Mouse (Mus musculus) embryo, embryonic 10.5 days (tissue): ENCODE measurements at regions not wholly inside any gene's neighbourhood (a gene's known extent, or its start where the extent isn't known, plus 50 kb on each side); places are given as distances from the start of the nearest gene placed in this dataset.
A peak's percentile ranks its signal among the peaks of the same experiment; 100 is the strongest.

ENCODE experiments used
- DNase-seq: peaks from one replicate; pipeline ENCODE4 v3.0.0-alpha.2; 2015; ENCODE audit warnings: low spot score

GRCm38 (mm10) chr9:101551256-101551655 is 299.7 kb upstream of the Ppp2r3a start:
- DNase-seq: no peak

GRCm38 (mm10) chr9:101546213-101546832 is 294.7 kb upstream of the Ppp2r3a start:
- peak; percentile 63 for DNase-seq

GRCm38 (mm10) chr9:101518137-101518536 is 266.5 kb upstream of the Ppp2r3a start:
- DNase-seq: no peak

GRCm38 (mm10) chr9:101510807-101511206 is 259.2 kb upstream of the Ppp2r3a start:
- no peak for DNase-seq

DNA sequence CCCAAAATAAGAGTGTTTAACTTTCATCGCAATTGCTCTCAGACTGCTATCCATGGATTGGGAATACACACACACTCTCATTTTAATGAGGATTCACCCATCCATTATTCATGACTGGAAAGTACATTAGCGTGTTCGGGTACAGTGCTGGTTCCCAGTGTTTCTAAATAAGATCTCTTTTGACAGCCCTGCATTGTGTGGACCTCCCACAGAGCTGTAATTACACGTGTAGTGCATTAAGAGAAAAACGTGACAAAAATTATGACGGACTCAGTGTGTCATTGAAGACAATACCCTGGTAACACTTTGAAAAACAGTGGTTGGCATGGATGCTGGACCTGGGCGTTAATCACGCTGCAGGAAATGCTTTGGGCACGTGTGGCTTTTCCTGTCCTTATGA is 257.6 kb upstream of the Ppp2r3a start:
- no peak for DNase-seq

GRCm38 (mm10) chr9:101507023-101507690 is 255.6 kb upstream of the Ppp2r3a start:
- no peak for DNase-seq

GRCm38 (mm10) chr9:101501706-101502465 is 250.3 kb upstream of the Ppp2r3a start:
- no peak for DNase-seq

DNA sequence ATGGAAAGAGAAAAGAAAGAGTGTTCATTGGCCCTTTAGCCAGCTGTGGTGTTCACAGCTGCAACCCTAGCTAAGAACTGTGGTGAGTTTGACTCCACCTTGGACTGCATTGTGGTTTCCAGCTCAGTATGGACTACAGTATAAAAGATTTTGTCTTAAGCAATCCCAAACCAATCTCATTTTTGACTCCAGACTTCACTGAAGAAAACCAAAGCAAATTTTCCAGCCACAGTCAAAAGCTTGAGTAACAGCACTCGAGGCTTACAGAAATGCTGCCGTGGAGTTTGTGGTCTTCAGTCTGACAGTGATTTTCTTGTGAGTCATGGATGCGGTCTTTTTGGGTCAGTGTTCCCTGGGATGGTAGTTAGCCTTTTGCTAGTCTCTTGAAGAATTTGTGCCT is 249.4 kb upstream of the Ppp2r3a start:
- no peak for DNase-seq

GRCm38 (mm10) chr9:101498721-101499120 is 247.1 kb upstream of the Ppp2r3a start:
- DNase-seq: no peak

GRCm38 (mm10) chr9:101495768-101496167 is 244.2 kb upstream of the Ppp2r3a start:
- DNase-seq: no peak

DNA sequence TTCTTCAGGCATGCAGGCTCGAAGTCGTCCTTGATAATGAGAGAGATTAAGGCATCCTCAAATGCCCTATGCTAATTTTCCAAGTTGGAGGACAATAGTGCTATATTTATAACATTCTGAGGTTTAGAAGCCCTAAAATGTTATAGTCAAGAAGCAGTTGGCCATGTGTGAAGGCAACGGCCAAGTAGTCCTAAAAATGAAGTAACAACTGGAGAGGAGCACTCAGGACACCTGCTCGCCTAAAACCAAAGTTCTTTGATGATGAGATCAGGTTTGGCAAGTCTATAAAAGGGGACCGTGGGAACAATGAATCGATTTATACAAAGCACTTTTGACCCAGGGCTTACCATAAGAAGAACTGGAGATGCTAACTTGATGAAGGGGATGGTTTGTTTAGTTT is 237.4 kb upstream of the Ppp2r3a start:
- DNase-seq: no peak

GRCm38 (mm10) chr9:101476223-101476622 is 224.6 kb upstream of the Ppp2r3a start:
- no peak for DNase-seq

DNA sequence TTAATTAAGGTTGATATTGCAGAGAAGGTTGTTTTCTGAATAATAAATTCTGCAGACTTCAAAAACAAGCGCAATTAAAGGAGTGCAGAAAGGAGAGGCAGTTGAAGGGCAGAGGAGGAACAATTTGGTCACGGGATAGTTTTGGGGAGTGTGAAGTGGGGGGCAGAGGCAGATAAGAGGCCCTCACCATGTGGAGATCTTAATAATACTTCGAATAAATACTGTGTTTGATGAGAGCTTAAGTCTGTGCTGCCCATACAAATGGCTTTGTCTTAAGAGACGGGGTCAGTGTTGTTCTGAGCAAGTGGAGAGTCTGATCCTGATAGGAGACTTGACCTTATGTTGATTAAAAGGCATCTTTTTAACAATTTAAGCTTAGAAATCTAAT is 221.5 kb upstream of the Ppp2r3a start:
- no peak for DNase-seq

GRCm38 (mm10) chr9:101472101-101473073 is 220.8 kb upstream of the Ppp2r3a start:
- DNase-seq: peak; percentile 86

DNA sequence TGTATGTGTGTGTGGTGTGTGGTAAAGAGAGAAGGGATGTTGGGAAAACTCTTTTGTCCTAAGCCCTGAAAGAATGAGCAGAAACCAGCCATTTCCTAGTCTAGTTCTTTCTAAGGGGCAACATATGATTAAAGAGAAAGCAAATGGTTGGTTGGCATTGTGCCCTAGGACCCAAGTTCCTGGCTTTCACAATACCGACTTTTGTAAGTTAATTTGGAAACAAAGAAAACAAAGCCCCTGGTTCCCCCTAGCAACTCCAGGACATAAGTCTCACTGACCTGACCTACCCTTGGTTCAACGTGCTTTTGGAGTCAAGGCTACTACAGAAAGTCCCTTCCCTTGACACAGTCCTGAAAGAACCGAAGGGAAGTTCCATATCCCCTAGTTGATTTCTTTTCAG is 220.1 kb upstream of the Ppp2r3a start:
- peak; percentile 37 for DNase-seq

- no peak for DNase-seq
Measured at GRCm38 (mm10) chr9:101469756-101470155, 218.2 kb upstream of the Ppp2r3a start.

DNA sequence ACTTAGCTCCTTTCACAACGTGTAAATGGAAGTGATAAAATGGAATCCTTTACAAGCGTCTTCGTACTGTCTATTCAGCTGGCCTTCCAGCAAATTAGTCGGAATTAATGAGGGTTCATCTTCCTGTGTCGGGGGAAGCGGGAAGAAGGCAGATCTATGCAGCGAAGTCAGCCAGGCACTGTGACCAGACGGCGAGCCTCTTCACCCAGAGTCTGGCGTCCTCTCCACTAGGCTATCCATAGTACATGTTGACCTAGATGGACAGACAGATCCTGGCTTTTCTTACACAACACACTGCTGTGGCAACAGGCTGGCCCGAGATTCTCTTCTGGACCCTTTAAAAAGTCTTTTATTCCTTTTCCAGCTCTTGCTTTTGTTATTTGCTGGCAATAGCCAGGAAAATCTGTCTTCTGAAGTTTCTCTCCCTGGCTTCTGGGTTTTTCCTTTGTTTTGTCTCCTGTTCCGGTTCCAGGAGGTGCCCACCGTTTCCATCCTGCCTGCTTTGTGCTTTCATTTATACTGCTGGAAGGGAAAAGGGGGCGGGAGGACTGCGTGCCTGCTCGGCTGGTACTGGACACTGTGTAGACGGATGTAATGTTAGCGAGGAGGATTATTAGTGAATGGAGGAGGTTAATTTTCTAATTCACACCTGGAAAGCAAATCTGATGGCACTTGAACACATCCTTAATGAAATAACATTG is 213.3 kb upstream of the Ppp2r3a start:
- no peak for DNase-seq

DNA sequence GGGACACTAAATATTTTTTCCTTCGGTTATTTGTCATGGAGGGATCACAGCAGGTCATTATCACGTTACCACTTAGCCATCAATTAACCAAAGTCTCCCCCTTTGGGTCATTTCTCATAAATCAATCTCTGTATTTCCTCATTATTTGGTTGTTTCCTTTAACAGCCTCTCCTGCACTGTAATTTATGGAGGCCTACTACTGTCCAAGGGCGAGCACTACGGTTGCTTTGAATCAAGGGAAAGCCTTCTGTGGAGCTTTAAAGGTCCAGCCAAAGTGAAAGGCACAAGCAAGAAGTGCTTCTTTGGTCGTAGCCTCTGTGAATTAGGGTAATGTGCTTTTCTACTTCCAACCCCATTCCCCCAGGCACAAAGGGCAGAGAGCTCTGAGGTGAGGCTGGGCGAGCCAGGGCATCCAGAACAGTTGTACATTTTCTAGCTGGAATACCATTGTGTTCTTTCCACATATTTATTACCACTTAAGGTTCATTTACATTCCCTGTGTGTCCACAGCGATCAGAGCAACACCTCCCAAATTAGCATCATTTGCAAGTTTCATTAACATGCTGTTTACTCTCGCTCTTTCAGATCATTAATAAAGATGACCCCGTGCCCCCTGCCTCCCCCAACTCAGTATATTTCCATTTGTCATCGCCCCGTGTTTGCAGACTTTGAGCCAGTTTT is 207.5 kb upstream of the Ppp2r3a start:
- DNase-seq: no peak

- no peak for DNase-seq
Measured at GRCm38 (mm10) chr9:101458306-101458946, 206.8 kb upstream of the Ppp2r3a start.

DNA sequence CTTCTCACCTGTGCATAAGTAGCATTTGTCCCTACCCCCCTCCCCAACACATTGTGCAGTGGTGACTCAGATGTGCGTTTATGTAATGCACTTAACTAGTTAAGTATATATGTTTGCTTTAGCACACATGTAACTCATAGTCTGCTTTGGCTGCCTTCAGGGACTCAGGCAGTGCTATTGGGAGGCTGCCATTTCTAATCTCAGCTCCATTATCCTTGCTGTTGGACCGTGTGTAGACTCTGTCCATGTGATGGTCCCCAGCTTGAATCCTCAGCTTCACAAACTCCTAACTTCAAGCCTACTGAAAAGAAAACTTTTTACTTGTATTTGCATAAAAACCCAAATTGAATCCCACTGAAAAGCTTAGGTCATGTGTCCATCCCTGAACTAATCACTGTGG is 194.7 kb upstream of the Ppp2r3a start:
- DNase-seq: no peak
